Mouse (Mus musculus) CH12.LX (cell line): ENCODE measurements around the gene Cd46. TPM values are rescaled to one million over a fixed set of nuclear protein-coding genes. Genes with fewer than 3 reads are reported as not detected.

ENCODE experiments used
- DNase-seq: peaks from one replicate; pipeline ENCODE4 v3.0.0-alpha.2; 2013; ENCODE audit errors: extremely low read depth
- H3K27ac ChIP-seq: 2 replicates; pipeline ENCODE4 v1.5.1; 2012; ENCODE audit warnings: low read depth, mild to moderate bottlenecking, control low read depth, moderate library complexity; ENCODE audit not compliant: insufficient read depth
- H3K27me3 ChIP-seq: replicated peaks from 2 replicates; pipeline ENCODE3; 2012; ENCODE audit warnings: inconsistent platforms
- H3K36me3 ChIP-seq, 2 experiments: replicated peaks in 1 of 2; 2 replicates each; pipeline versions ENCODE3 to v1.6.1; 2012; ENCODE audit warnings: inconsistent platforms in 1 of 2, low read length in 1 of 2, mild to moderate bottlenecking in 1 of 2, mixed read lengths in 1 of 2, moderate library complexity in 1 of 2; ENCODE audit not compliant: control insufficient read depth in 1 of 2, insufficient read depth in 1 of 2
- H3K4me1 ChIP-seq, 2 experiments: 2 replicates each; pipeline ENCODE4 v1.6.1; 2012; ENCODE audit warnings: inconsistent platforms in 1 of 2, moderate library complexity in 1 of 2; ENCODE audit not compliant: insufficient read depth in 2 of 2, control insufficient read depth in 1 of 2
- H3K4me2 ChIP-seq: 2 replicates; pipeline ENCODE4 v1.6.1; 2012; ENCODE audit warnings: low read depth, mild to moderate bottlenecking, control low read depth; ENCODE audit not compliant: poor library complexity, insufficient read depth, severe bottlenecking
- H3K4me3 ChIP-seq, 3 experiments: fragments of 150-350 bp in 1 of 3; sonication (generic) in 1 of 3; replicated peaks in 1 of 3; 2 replicates each; pipeline versions ENCODE3 to v1.5.1; 2011 to 2012; ENCODE audit warnings: low read depth in 2 of 3, low read length in 2 of 3, mild to moderate bottlenecking in 2 of 3, moderate library complexity in 2 of 3, control low read depth in 1 of 3, improper control_type of control experiment in 1 of 3, inconsistent platforms in 1 of 3, mixed read lengths in 1 of 3; ENCODE audit not compliant: poor library complexity in 1 of 3
- H3K79me2 ChIP-seq: replicated peaks from 2 replicates; pipeline ENCODE4 v1.6.1; 2012; ENCODE audit warnings: mild to moderate bottlenecking, moderate library complexity; ENCODE audit not compliant: control insufficient read depth, poor library complexity, insufficient read depth, severe bottlenecking; ENCODE audit errors: extremely low read depth
- H3K9ac ChIP-seq: 2 replicates; pipeline ENCODE4 v1.6.1; 2012; ENCODE audit warnings: low read depth, mild to moderate bottlenecking, control low read depth, moderate library complexity; ENCODE audit not compliant: insufficient read depth
- H3K9me3 ChIP-seq: replicated peaks from 2 replicates; pipeline ENCODE3; 2012; ENCODE audit warnings: low read length, inconsistent platforms, mixed read lengths
- BHLHE40 ChIP-seq: IDR thresholded peaks from 2 replicates; pipeline ENCODE4 v1.6.1; 2011; ENCODE audit warnings: mild to moderate bottlenecking, low read depth, low read length, improper control_type of control experiment
- CHD1 ChIP-seq: IDR thresholded peaks from 2 replicates; pipeline ENCODE4 v1.6.1; 2012; ENCODE audit warnings: low read depth, low read length, improper control_type of control experiment, inconsistent platforms
- JUN ChIP-seq: IDR thresholded peaks from 2 replicates; pipeline ENCODE4 v1.6.1; 2011; ENCODE audit warnings: low read depth, mild to moderate bottlenecking, low read length, improper control_type of control experiment, moderate library complexity; ENCODE audit not compliant: insufficient read depth
- MAFK ChIP-seq: IDR thresholded peaks from 2 replicates; pipeline ENCODE4 v1.6.1; 2011; ENCODE audit warnings: low read length, improper control_type of control experiment; ENCODE audit not compliant: insufficient replicate concordance
- NELFE ChIP-seq: IDR thresholded peaks from 2 replicates; pipeline ENCODE4 v1.6.1; 2011; ENCODE audit warnings: low read depth, low read length, improper control_type of control experiment
- NRF1 ChIP-seq: IDR thresholded peaks from 2 replicates; pipeline ENCODE4 v1.6.1; 2014; ENCODE audit warnings: low read depth, mild to moderate bottlenecking, inconsistent platforms, low read length, improper control_type of control experiment, moderate library complexity
- SIN3A ChIP-seq: IDR thresholded peaks from 2 replicates; pipeline ENCODE4 v1.6.1; 2012; ENCODE audit warnings: low read length, improper control_type of control experiment, inconsistent platforms
- SMC3 ChIP-seq: IDR thresholded peaks from 2 replicates; pipeline ENCODE4 v1.6.1; 2011; ENCODE audit warnings: low read depth, low read length, improper control_type of control experiment
- UBTF ChIP-seq: IDR thresholded peaks from 2 replicates; pipeline ENCODE4 v1.6.1; 2012; ENCODE audit warnings: low read depth, mild to moderate bottlenecking, inconsistent platforms, low read length, improper control_type of control experiment, moderate library complexity
- USF1 ChIP-seq: IDR thresholded peaks from 2 replicates; pipeline ENCODE4 v1.6.1; 2014; ENCODE audit warnings: low read depth, mild to moderate bottlenecking, inconsistent platforms, low read length, improper control_type of control experiment
- USF2 ChIP-seq: conservative IDR thresholded peaks from 2 replicates; pipeline ENCODE4 v1.6.1; 2011; ENCODE audit warnings: low read depth, low read length, improper control_type of control experiment
- dilution Hi-C: fragments of 300-500 bp; cut with MboI; formaldehyde crosslinking; loops from 2 replicates; pipeline ENCODE4 v1.14.3; 2020; ENCODE audit warnings: low sequenced_read_pairs; ENCODE audit not compliant: extremely low pct_unique_long_range_greater_than_20kb, extremely low pct_ligation_motif_present
- in situ Hi-C: fragments of 300-500 bp; cut with MboI; formaldehyde crosslinking; loops from 3 replicates; pipeline ENCODE4 v1.14.3; 2019; ENCODE audit warnings: low sequenced_read_pairs, low pct_ligation_motif_present, low pct_unique_long_range_greater_than_20kb, mixed read lengths
- polyA plus RNA-seq: library from polyadenylated mRNA; unstranded; fragments of >175 nt; gene quantifications from 2 replicates; pipeline ENCODE4 v1.2.1, GENCODE M21; 2012; ENCODE audit warnings: low read depth; ENCODE audit not compliant: insufficient read length
- total RNA-seq, 2 experiments: library from RNA; depleted of rRNA; stranded (reverse); fragments of 300-350 nt in 1 of 2; fragments of >200 nt in 1 of 2; gene quantifications; 2 replicates each; pipeline ENCODE4 v1.2.3; 2012 to 2014

The Cd46 gene
- total and polyA plus RNA-seq, 3 experiments = 0.38 to 1.5 (median 1.4) TPM

GRCm38 (mm10) chr1:195006267-195006666 is 85.8 kb downstream of the Cd46 start:
- H3K4me2 ChIP-seq = no peak overlapping the region

GRCm38 (mm10) chr1:195004194-195004593 is 87.9 kb downstream of the Cd46 start:
- in situ Hi-C loops (no loop called here), dilution Hi-C loops (no loop called here)
- no peak overlapping the region for H3K27ac ChIP-seq
- peaks cover 0 to 9% of the 10 kb centered on the region in 2 experiments; a peak in 3 of 4 replicates for H3K4me1 ChIP-seq
- H3K4me2 ChIP-seq = no peak overlapping the region
- DNase-seq = no peak
- TF ChIP-seq NRF1 (no peak), USF1 (no peak)
- H3K27me3 ChIP-seq = no peaks in the 10 kb centered on the region
- H3K9ac ChIP-seq = no peak overlapping the region
- no peak overlapping the region for H3K4me3 ChIP-seq
- no peaks in the 10 kb centered on the region for H3K36me3 ChIP-seq
- no peaks in the 10 kb centered on the region for H3K9me3 ChIP-seq
- H3K79me2 ChIP-seq = no peaks in the 10 kb centered on the region; the same call in 1 of the 2 replicates

More at GRCm38 (mm10) chr1:195006267-195006666, 85.8 kb downstream of the Cd46 start:
- no peak for TF ChIP-seq USF2
- TF ChIP-seq SIN3A = no peak
- TF ChIP-seq CHD1 = no peak
- TF ChIP-seq JUN = no peak
- no peak for TF ChIP-seq SMC3
- TF ChIP-seq, all 38 proteins: peak for 0
- Histone ChIP-seq H3K27me3 (no peaks in the 10 kb centered on the region), H3K79me2 (no peaks in the 10 kb centered on the region), H3K9me3 (no peaks in the 10 kb centered on the region), H3K9ac (no peak overlapping the region), H3K4me3 (no peak overlapping the region), H3K4me1 (peaks cover 0 to 9% of the 10 kb centered on the region in 2 experiments; a peak in 3 of 4 replicates), H3K27ac (no peak overlapping the region), H3K36me3 (no peaks in the 10 kb centered on the region)
- no peak for DNase-seq
- dilution Hi-C loops (no loop called here), in situ Hi-C loops (no loop called here)

GRCm38 (mm10) chr1:195003328-195003727 is 88.7 kb downstream of the Cd46 start:
- no peak overlapping the region for H3K27ac ChIP-seq
- no peaks in the 10 kb centered on the region; the same call in 1 of the 2 replicates for H3K79me2 ChIP-seq
- H3K27me3 ChIP-seq = no peaks in the 10 kb centered on the region
- no peak for DNase-seq
- in situ Hi-C loops (no loop called here), dilution Hi-C loops (no loop called here)
- no peaks in the 10 kb centered on the region for H3K9me3 ChIP-seq
- H3K4me3 ChIP-seq = no peak overlapping the region
- no peak overlapping the region for H3K9ac ChIP-seq
- no peak overlapping the region for H3K4me2 ChIP-seq
- TF ChIP-seq NELFE = no peak
- TF ChIP-seq BHLHE40 = no peak
- no peak for TF ChIP-seq MAFK
- no peak for TF ChIP-seq UBTF
- no peak for TF ChIP-seq USF2
- no peaks in the 10 kb centered on the region for H3K36me3 ChIP-seq
- H3K4me1 ChIP-seq = peaks cover 0 to 9% of the 10 kb centered on the region in 2 experiments; a peak in 3 of 4 replicates
